Mouse (Mus musculus) gastrocnemius, postnatal 14 days (tissue): ENCODE results near the gene 9330182O14Rik. TPM values are rescaled to one million over a fixed set of nuclear protein-coding genes. Genes with fewer than 3 reads are reported as not detected.

Experiments used
- DNase-seq: peaks from one replicate; pipeline ENCODE4 v3.0.0; 2021; ENCODE audit warnings: mixed read lengths
- intact Hi-C: fragments of 180-260 bp; cut with DNase I; formaldehyde crosslinking; loops from one replicate; pipeline ENCODE4 v1.15.1; 2025; ENCODE audit warnings: low total_unique reads
- long read RNA-seq, 2 experiments: library from polyadenylated mRNA; stranded (forward); transcript quantifications; one replicate each; pipeline ENCODE4 v2.0.0; 2021
- total RNA-seq, 2 experiments: library from RNA; stranded (reverse); gene quantifications; 2 replicates each; pipeline ENCODE4 v1.2.3; 2021

The 9330182O14Rik gene
- total RNA-seq = not detected
- long read RNA-seq, experiment 1 = 0 reads
- long read RNA-seq, experiment 2 = 0 reads

GRCm38 (mm10) chr15:40134152-40134792, at the start of gene 9330182O14Rik:
Gene 9330182O14Rik (plus strand): TSS chr15:40134365.
- no peak for DNase-seq
- intact Hi-C loops = loop anchor here (5.0 kb wide), 2 partner anchors 257 to 272 kb away; no protein-coding TSS in a partner anchor

GRCm38 (mm10) chr15:40103304-40103703, 30.9 kb upstream of the 9330182O14Rik start:
- intact Hi-C loops = no loop called here
- DNase-seq = no peak

GRCm38 (mm10) chr15:40105712-40106111, 28.5 kb upstream of the 9330182O14Rik start:
- no peak for DNase-seq
- intact Hi-C loops = no loop called here

DNA sequence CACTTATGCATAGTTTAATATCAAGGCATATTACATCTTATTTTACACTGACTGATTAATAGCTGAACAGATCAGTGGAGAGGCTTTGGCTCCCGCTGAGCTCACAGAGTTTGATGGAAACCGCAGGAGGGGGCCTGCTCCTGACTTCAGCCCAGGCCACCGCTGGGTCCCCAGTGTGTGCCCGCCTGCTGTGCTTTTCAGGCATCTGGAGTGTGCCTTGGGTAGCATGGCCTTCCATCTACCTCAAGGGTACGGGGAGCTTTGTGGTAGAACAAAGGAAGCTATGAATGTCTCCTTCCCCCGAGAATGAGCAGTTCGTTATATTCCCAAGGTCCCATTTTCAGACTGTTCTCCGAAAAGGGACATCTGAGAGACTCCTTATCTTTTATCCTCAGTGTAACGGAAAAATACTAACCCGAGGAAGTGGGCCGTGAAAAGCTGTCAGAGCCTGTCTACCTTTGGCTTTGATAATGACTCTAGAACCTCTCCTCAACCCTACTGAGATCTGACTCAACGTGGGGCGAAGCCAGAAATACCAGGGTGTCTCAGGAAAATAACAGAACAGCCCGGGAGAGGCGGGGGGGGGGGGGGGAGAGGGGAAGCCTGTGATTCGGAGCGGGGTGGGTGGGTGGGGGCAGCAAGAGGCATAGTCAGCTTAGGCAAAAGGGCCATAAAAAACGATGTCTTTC, 20.1 kb upstream of the 9330182O14Rik start:
- no peak for DNase-seq
- intact Hi-C loops = no loop called here

DNA sequence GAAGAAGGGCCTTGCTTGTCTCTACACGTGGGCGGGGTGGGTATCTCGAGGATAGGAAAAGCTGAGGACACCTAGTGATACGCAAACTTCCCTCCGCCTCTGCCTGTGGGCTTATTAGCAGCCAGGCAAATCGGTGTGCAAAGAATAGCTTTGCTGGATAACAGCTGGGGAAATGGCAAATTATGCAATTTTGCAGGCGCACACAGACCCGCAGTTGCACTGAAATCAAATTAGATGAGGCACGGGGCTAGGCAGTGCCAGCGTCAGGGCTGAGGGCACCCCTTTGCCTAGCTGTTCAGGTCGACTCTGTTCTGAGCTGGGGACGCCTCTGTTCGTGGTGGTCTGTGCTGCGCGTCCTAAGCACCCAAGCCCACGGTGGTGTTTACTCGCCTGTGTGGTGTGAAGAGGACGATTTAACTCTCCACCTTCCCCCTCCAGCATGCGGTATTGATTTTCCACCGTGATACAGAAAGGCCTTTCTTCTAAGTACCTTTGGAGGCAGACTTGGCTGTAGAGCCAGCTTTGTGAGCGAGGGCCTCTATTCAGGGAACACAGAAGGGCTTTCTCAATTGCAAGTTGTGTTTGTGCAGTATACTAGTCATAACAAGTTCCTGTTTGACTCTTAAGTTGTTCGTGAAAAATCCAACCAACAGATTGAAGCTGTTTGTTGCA, 19.4 kb upstream of the 9330182O14Rik start:
- intact Hi-C loops = no loop called here
- no peak for DNase-seq

DNA sequence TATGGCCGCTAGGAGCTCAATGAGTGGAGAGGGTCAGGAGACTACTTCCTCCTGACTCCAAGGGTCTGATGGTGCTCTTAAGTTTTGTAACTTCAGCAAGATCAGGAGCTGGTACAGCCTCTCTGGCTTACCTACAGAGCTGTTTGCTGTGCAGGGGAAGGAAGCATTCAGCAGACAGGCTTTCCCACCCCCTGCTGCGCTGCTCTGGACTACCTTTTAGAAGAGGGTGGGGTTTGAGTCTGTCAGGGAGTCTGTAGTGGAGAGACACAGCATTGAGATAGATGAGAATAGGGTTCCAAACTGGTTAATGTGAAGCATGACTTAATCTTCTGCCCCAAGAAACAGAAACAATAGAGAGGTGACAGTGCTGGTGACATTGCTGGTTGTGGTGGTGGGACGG, 17.8 kb upstream of the 9330182O14Rik start:
- intact Hi-C loops = no loop called here
- DNase-seq = no peak

GRCm38 (mm10) chr15:40124211-40124953, 9.8 kb upstream of the 9330182O14Rik start:
- intact Hi-C loops = no loop called here
- peak; percentile 17 for DNase-seq

DNA sequence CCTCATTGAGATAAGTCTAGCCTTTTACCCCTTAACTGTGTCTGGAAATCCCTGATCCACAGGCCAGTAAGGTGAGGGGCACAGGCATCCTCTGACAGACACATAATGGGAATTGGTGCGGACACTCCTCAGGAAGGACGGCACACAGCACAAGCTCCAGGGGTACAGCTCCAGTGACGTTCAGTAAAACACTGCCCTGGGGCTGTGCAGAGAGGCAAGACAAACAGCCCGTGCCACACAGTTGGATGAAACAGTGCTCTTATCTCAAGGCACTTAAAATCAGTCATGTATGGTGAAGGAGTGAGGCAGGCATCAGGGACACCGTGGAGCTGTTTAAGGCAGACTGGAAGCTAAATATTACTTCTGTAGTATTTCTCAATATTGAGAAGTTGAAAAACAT, 4.7 kb upstream of the 9330182O14Rik start:
- intact Hi-C loops = no loop called here
- DNase-seq = no peak

DNA sequence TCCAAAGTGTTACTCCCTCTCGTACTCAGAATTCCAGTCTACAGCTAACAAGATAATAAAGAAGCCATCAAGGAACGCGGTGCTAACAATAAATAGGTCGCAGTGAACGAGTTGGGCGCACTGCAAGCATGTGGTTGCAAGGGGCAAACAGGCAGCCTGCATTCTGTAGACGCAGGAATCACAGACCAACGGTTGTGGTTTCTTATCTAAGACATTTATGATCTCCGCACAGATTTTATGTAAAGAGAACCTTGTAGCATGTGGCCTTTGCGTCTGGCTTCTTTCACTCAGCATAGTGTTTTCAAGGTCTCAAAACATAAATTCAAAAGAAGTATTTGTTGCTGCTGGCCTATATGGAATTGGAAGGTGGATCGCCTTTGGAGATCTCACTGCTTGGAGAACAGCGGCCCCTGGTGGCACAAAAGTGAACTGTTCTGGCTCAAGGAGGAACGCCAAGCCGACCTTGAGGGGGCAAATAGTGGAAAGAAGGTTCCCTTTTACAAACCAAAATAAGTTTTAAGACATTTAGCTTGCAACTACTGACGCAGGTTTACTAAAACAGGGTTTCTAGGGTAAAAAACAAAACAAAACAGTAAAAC, 3.2 kb upstream of the 9330182O14Rik start:
- intact Hi-C loops = loop anchor here (5.0 kb wide), 2 partner anchors 254 to 269 kb away; no protein-coding TSS in a partner anchor

DNA sequence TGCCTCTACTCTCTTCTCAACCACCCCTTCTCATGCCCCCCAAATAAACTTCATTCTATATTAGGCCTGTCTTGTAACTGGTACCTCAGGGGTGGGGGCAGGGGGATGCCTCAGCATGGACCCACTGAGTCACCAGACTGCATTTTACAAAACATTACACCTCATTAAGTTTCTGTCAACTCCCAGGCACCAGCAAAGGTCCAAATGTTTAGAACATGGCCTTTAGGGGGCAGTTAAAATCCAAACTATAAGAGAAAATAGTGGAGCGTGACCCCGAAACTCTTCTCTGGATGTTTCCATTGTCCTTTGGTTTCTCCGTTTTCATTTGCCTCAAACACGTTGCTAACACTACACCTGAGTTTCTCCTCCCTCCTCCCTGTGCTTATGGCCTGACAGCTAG, 1.8 kb upstream of the 9330182O14Rik start:
- DNase-seq = no peak
- intact Hi-C loops = loop anchor here (5.0 kb wide), 2 partner anchors 255 to 270 kb away; no protein-coding TSS in a partner anchor

More for the DNA sequence above, 3.2 kb upstream of the 9330182O14Rik start:
- DNase-seq = peak; percentile 62

- intact Hi-C loops = loop anchor here (10.0 kb wide), 1 partner anchor 779 kb away; no protein-coding TSS in a partner anchor
- DNase-seq = no peak
Observed at GRCm38 (mm10) chr15:40144221-40144620, 10.1 kb downstream of the 9330182O14Rik start.

DNA sequence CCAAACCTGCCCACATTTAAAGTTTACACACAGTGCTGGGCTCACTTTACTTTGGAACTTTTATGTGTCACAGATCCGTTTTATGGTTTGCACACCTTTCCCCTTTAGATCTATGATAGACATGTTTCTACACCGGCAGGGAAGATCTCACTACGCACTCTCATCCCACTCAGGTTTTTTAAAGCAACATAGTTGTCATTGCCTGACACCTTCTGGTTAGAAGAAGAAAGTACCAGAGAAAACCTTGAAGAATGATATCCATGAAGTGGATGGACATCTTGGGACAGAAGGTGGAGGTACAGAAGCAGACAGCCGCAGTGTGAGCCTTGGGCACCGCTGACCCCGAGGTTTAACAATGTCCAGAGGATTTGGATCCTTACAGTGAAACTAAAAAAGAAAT, 23.5 kb downstream of the 9330182O14Rik start:
- intact Hi-C loops = no loop called here
- no peak for DNase-seq

GRCm38 (mm10) chr15:40166560-40167275, 32.6 kb downstream of the 9330182O14Rik start:
- DNase-seq = no peak

DNA sequence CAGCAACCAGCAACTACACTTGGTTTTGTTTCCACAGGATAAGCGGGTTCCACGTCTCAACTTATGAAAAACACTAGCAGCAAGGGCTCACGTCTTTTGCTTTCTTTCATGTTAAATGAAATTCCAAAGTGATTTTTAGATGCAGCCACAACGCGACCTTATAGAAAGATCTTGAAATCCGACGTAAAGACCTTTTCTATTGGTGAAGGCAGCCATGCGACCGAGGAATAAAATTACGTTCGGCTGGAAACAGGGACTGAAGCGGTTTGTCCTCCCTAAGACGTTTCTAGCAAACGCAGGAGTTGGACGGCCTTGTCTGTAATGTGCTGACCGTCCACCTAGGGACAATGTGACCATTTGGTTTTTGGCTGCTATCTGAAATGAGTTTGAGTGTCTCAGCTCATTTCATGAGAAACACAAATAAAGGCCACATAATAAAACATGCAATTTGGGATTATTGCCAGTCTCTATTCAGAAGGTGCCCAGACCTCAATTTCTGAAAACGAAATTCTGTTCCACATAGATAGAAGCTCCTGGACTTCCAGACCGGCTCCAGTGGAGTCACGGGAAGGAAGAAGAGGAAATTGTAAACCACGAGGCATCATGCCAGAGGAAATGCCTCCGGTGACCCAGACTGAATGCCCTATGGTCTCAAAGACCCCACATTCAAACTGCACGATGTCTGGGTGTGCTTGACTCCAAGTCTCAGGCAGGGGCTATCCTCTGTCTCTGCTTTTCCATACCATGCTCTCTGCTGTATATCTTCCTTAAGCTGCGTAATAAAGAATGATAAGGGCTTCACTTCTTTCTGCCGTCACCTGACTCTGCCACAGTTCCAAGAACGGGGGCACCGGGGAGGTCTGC, 33.3 kb downstream of the 9330182O14Rik start:
- intact Hi-C loops = loop anchor here (2.0 kb wide), 2 partner anchors 861 to 913 kb away; no protein-coding TSS in a partner anchor
- DNase-seq = no peak

More at GRCm38 (mm10) chr15:40166560-40167275, 32.6 kb downstream of the 9330182O14Rik start:
- intact Hi-C loops = loop anchor here (2.0 kb wide), 2 partner anchors 862 to 914 kb away; no protein-coding TSS in a partner anchor

DNA sequence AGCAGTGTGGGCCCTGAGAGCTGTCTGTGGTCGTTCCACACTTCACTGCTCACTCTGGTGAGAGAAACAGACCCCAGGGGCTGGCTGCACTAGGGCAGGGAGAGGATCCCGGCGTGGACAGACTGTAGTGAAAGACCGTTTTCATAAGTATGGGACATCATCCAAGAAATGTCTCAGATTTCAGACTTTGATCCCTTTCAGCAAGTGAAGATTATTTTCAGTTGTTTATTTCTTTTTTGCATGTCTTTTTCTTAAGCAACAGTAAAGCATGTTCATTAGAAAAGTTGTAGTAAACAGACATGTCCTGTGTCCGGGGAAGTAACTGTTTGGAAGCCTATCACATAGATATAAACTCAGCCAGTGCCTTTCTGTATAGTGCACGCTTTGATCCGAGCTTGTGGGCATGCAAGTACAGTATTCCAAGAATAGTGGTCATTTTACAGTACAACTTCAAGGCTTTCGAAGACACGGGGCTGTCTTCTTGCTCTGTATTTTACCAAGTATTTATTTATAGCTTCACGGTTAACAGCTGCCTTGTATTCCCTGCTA, 34.0 kb downstream of the 9330182O14Rik start:
- intact Hi-C loops = no loop called here
- DNase-seq = peak; percentile 16

GRCm38 (mm10) chr15:40169061-40169460, 34.9 kb downstream of the 9330182O14Rik start:
- intact Hi-C loops = no loop called here
- no peak for DNase-seq

GRCm38 (mm10) chr15:40169705-40170104, 35.5 kb downstream of the 9330182O14Rik start:
- DNase-seq = no peak
- intact Hi-C loops = no loop called here
